Mouse (Mus musculus): Measurements from ENCODE around the gene Eri3.

The Eri3 gene

GRCm38 (mm10) chr4:117577579-117577978 lies 27.4 kb downstream of the Eri3 start:
- no peak for ATAC-seq (ENCODE audit: low TSS enrichment)

- ATAC-seq (ENCODE audit: low TSS enrichment): no peak
Measured at GRCm38 (mm10) chr4:117581626-117582025, 31.5 kb downstream of the Eri3 start.

- no peak for ATAC-seq (ENCODE audit: low TSS enrichment)
Measured at GRCm38 (mm10) chr4:117585995-117586394, 35.8 kb downstream of the Eri3 start.

- no peak for ATAC-seq (ENCODE audit: low TSS enrichment)
Measured at GRCm38 (mm10) chr4:117587447-117587846, 37.3 kb downstream of the Eri3 start.

- ATAC-seq (ENCODE audit: low TSS enrichment): no peak
Measured at GRCm38 (mm10) chr4:117589081-117589660, 39.0 kb downstream of the Eri3 start.

GRCm38 (mm10) chr4:117590781-117591180 lies 40.6 kb downstream of the Eri3 start:
- peak; percentile 62 for ATAC-seq (ENCODE audit: low TSS enrichment)

- ATAC-seq (ENCODE audit: low TSS enrichment): no peak
Measured at GRCm38 (mm10) chr4:117592206-117592605, 42.0 kb downstream of the Eri3 start.

- no peak for ATAC-seq (ENCODE audit: low TSS enrichment)
Measured at GRCm38 (mm10) chr4:117595293-117595692, 45.1 kb downstream of the Eri3 start.

GRCm38 (mm10) chr4:117599986-117600565 lies 49.9 kb downstream of the Eri3 start:
- no peak for ATAC-seq (ENCODE audit: low TSS enrichment)

- no peak for ATAC-seq (ENCODE audit: low TSS enrichment)
Measured at GRCm38 (mm10) chr4:117601338-117601776, 51.2 kb downstream of the Eri3 start.

- ATAC-seq (ENCODE audit: low TSS enrichment): no peak
Measured at GRCm38 (mm10) chr4:117605099-117605953, 55.2 kb downstream of the Eri3 start.

GRCm38 (mm10) chr4:117605954-117606227 lies 55.7 kb downstream of the Eri3 start:
- no peak for ATAC-seq (ENCODE audit: low TSS enrichment)

- no peak for ATAC-seq (ENCODE audit: low TSS enrichment)
Measured at GRCm38 (mm10) chr4:117606831-117607610, 56.9 kb downstream of the Eri3 start.

- no peak for ATAC-seq (ENCODE audit: low TSS enrichment)
Measured at GRCm38 (mm10) chr4:117608265-117608664, 58.1 kb downstream of the Eri3 start.

GRCm38 (mm10) chr4:117609371-117610039 lies 59.3 kb downstream of the Eri3 start:
- ATAC-seq (ENCODE audit: low TSS enrichment): no peak

GRCm38 (mm10) chr4:117611385-117611784 lies 61.2 kb downstream of the Eri3 start:
- no peak for ATAC-seq (ENCODE audit: low TSS enrichment)

- no peak for ATAC-seq (ENCODE audit: low TSS enrichment)
Measured at GRCm38 (mm10) chr4:117611814-117612213, 61.6 kb downstream of the Eri3 start.

GRCm38 (mm10) chr4:117612713-117613112 lies 62.5 kb downstream of the Eri3 start:
- no peak for ATAC-seq (ENCODE audit: low TSS enrichment)

- no peak for ATAC-seq (ENCODE audit: low TSS enrichment)
Measured at GRCm38 (mm10) chr4:117613153-117613773, 63.1 kb downstream of the Eri3 start.

- ATAC-seq (ENCODE audit: low TSS enrichment): no peak
Measured at GRCm38 (mm10) chr4:117616600-117616999, 66.4 kb downstream of the Eri3 start.

- no peak for ATAC-seq (ENCODE audit: low TSS enrichment)
Measured at GRCm38 (mm10) chr4:117622270-117622669, 72.1 kb downstream of the Eri3 start.

Data from frontal cortex, adult (tissue).